Mouse (Mus musculus): ENCODE measurements around the gene Ssbp4. TPM values are rescaled to one million over a fixed set of nuclear protein-coding genes. Genes with fewer than 3 reads are reported as not detected.

The Ssbp4 gene
- polyA plus RNA-seq, 1 experiment from 2014 or later, result 83.7 TPM

DNA sequence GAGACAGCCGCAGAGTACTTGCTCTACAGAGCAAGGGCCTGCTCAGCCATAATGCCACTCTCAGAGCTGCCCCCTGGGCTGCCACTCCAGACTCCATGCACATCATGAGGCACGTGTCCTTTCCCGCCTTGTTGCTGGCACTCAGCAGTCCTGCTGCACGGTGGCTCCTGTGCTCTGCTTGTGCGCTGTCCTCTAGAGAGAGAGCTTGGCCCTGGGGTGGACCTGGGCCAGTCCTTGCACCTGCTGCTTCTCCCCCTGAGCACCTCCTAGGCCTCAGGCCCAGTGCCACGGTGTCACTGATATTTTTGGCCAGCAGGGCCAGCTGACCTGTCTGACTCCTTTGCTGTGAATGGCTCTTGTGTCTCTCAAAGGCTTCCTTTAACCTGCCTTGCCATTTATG, 37.7 kb downstream of the Ssbp4 start:
- ATAC-seq (ENCODE audit: insufficient number of reproducible peaks, insufficient read depth, low FRiP score, low read depth), result 0 out of 2 replicates have a peak, but pooled peaks have one; percentile 20
- Histone ChIP-seq H3K9me3 (ENCODE audit: control insufficient read depth, low read length) (no peaks in the 10 kb centered on the region), H3K9ac (ENCODE audit: low read length) (peak overlapping the region; percentile 18; the same call in 1 of the 2 replicates), H3K4me3 (ENCODE audit: control insufficient read depth in 1 of 2, insufficient read depth in 1 of 2, low read depth in 1 of 2, low read length in 2 of 2) (no peak overlapping the region), H3K27ac (replicated peaks in 1 of 2; ENCODE audit: control insufficient read depth in 1 of 2, insufficient read depth in 1 of 2, low read depth in 2 of 2, low read length in 2 of 2) (peak overlapping the region; percentile 63 to 73), H3K4me1 (ENCODE audit: control insufficient read depth in 2 of 2, insufficient read depth in 2 of 2, low read length in 2 of 2) (peaks cover 22 to 31% of the 10 kb centered on the region in 2 experiments), H3K36me3 (ENCODE audit: control insufficient read depth, insufficient read depth, low read length) (peaks cover 11% of the 10 kb centered on the region; the same call in 1 of the 2 replicates), H3K4me2 (ENCODE audit: low read length) (no peak overlapping the region), H3K27me3 (ENCODE audit: control insufficient read depth, insufficient read depth, low read length) (no peaks in the 10 kb centered on the region)
- 37% methylated on average over 6 of the region's 6 CpGs for WGBS

DNA sequence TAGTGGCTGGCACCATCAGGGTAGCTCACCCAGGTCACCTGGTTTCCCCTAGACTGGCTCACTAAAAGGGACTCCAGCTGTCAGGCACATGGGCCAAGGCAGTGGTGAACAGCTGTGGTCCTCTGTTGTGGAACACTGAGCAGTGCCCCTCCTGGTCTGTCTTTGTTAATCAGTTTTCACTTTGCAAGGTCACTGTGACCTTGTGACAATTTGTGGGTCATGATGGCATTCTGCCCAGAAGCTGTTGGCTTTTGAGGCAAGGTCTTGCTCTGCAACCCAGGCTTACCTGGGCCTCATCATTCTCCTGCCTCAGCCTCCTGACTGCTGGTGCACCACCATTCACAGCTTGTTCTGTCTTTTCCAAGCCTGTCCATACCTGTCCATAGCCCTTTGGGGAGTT, 38.3 kb downstream of the Ssbp4 start:
- Histone ChIP-seq H3K27me3 (ENCODE audit: control insufficient read depth, insufficient read depth, low read length) (no peaks in the 10 kb centered on the region), H3K27ac (replicated peaks in 1 of 2; ENCODE audit: control insufficient read depth in 1 of 2, insufficient read depth in 1 of 2, low read depth in 2 of 2, low read length in 2 of 2) (peak overlapping the region; percentile 63 to 73), H3K4me3 (ENCODE audit: control insufficient read depth in 1 of 2, insufficient read depth in 1 of 2, low read depth in 1 of 2, low read length in 2 of 2) (no peak overlapping the region), H3K36me3 (ENCODE audit: control insufficient read depth, insufficient read depth, low read length) (peaks cover 11% of the 10 kb centered on the region; the same call in 1 of the 2 replicates), H3K9me3 (ENCODE audit: control insufficient read depth, low read length) (no peaks in the 10 kb centered on the region), H3K9ac (ENCODE audit: low read length) (no peak overlapping the region), H3K4me1 (ENCODE audit: control insufficient read depth in 2 of 2, insufficient read depth in 2 of 2, low read length in 2 of 2) (peaks cover 26 to 37% of the 10 kb centered on the region in 2 experiments), H3K4me2 (ENCODE audit: low read length) (no peak overlapping the region)
- ATAC-seq (ENCODE audit: insufficient number of reproducible peaks, insufficient read depth, low FRiP score, low read depth), result no peak

DNA sequence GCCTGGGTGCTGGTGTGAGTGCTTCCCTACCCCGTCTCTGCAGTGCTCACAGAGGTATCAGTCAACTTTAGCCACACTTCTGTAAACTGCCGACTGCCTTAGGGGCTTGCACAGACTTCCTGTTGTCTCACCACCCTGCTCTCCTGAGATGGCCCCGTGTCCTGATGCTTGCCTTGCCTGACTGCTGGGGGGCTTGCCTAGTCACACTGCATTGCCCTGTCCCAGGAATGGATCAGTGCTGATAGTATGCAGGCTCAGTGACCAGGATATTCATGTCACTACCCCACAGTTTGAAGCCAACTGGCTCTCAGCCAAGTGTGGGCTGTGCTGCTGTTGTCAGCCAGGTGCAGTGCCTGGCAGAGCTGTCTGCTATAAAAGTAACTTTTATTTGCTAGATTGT, 43.1 kb downstream of the Ssbp4 start:
- 21% methylated on average over 3 of the region's 3 CpGs for WGBS
- peak overlapping the region in 1 of 2 experiments; percentile 50; a peak in 2 of 4 replicates for H3K27ac ChIP-seq (replicated peaks in 1 of 2; ENCODE audit: control insufficient read depth in 1 of 2, insufficient read depth in 1 of 2, low read depth in 2 of 2, low read length in 2 of 2)
- no peaks in the 10 kb centered on the region for H3K36me3 ChIP-seq (ENCODE audit: control insufficient read depth, insufficient read depth, low read length)
- H3K4me3 ChIP-seq (ENCODE audit: control insufficient read depth in 1 of 2, insufficient read depth in 1 of 2, low read depth in 1 of 2, low read length in 2 of 2), result no peak overlapping the region
- H3K4me2 ChIP-seq (ENCODE audit: low read length), result no peak overlapping the region
- H3K9ac ChIP-seq (ENCODE audit: low read length), result no peak overlapping the region
- H3K9me3 ChIP-seq (ENCODE audit: control insufficient read depth, low read length), result no peaks in the 10 kb centered on the region
- peak; percentile 43; the same call in 1 of the 2 replicates for ATAC-seq (ENCODE audit: insufficient number of reproducible peaks, insufficient read depth, low FRiP score, low read depth)
- peaks cover 50 to 61% of the 10 kb centered on the region in 2 experiments for H3K4me1 ChIP-seq (ENCODE audit: control insufficient read depth in 2 of 2, insufficient read depth in 2 of 2, low read length in 2 of 2)
- H3K27me3 ChIP-seq (ENCODE audit: control insufficient read depth, insufficient read depth, low read length), result no peaks in the 10 kb centered on the region

DNA sequence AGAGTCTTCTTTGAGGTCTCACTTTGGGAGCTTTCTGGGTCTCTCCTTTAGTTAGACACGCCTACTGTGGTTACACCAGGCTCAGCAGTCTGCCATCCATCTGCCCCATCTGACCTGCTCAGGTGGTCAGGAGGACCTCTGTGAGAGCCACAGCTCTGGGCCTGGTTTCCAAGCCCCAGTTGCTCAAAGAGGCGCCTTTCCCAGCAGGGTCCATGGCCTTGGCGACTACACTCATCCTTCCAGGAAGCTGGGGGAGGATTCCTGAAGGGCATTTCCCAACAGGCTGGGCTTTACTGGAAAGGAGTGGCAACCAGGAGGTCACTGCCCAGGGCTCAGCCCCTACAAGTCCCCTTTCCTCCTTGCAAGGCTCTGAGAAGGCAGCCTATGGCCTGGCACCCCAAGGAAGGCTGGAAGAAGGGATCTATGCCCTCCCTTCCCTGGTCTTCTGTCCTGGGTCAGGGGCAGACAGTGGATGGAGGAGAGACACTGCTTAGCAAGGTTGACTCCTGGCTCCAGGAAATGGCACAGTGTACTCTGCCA, 43.9 kb downstream of the Ssbp4 start:
- Histone ChIP-seq H3K27me3 (ENCODE audit: control insufficient read depth, insufficient read depth, low read length) (no peaks in the 10 kb centered on the region), H3K4me3 (ENCODE audit: control insufficient read depth in 1 of 2, insufficient read depth in 1 of 2, low read depth in 1 of 2, low read length in 2 of 2) (no peak overlapping the region), H3K4me2 (ENCODE audit: low read length) (no peak overlapping the region), H3K9ac (ENCODE audit: low read length) (no peak overlapping the region), H3K4me1 (ENCODE audit: control insufficient read depth in 2 of 2, insufficient read depth in 2 of 2, low read length in 2 of 2) (peaks cover 51 to 61% of the 10 kb centered on the region in 2 experiments), H3K36me3 (ENCODE audit: control insufficient read depth, insufficient read depth, low read length) (no peaks in the 10 kb centered on the region), H3K9me3 (ENCODE audit: control insufficient read depth, low read length) (no peaks in the 10 kb centered on the region), H3K27ac (replicated peaks in 1 of 2; ENCODE audit: control insufficient read depth in 1 of 2, insufficient read depth in 1 of 2, low read depth in 2 of 2, low read length in 2 of 2) (peak overlapping the region in 1 of 2 experiments; percentile 50; a peak in 2 of 4 replicates)
- WGBS, result 66% methylated on average over 3 of the region's 3 CpGs
- no peak for ATAC-seq (ENCODE audit: insufficient number of reproducible peaks, insufficient read depth, low FRiP score, low read depth)

DNA sequence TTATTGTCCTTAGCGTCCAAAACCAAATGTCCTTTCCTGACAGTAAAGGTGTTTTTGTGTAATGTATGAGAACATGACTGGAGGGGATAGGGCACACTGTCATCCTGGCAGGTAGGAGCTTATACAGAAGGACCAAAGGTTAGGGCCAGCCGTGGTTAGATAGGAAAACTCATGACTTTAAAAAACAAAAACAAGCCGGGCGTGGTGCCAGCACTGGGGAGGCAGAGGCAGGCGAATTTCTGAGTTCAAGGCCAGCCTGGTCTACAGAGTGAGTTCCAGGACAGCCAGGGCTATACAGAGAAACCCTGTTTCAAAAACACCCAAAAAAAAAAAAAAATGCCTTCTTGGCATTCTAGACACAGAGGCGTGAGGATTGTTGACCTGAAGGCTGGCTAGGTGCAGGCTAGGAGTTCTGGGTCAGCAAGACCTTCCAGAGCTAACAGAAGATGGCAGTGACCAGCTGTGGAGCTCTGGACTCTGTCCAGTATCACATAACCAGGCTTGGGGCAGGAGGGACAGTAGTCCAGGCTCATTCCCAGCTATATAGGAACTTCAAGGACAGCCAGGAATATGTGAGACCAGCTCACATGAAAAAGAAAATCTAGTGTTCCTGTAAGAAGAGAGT, 44.8 kb downstream of the Ssbp4 start:
- WGBS, result 85% methylated on average over 6 of the region's 6 CpGs
- Histone ChIP-seq H3K36me3 (ENCODE audit: control insufficient read depth, insufficient read depth, low read length) (peaks cover 3% of the 10 kb centered on the region; the same call in 1 of the 2 replicates), H3K27ac (replicated peaks in 1 of 2; ENCODE audit: control insufficient read depth in 1 of 2, insufficient read depth in 1 of 2, low read depth in 2 of 2, low read length in 2 of 2) (no peak overlapping the region), H3K9me3 (ENCODE audit: control insufficient read depth, low read length) (no peaks in the 10 kb centered on the region), H3K4me1 (ENCODE audit: control insufficient read depth in 2 of 2, insufficient read depth in 2 of 2, low read length in 2 of 2) (peaks cover 53 to 64% of the 10 kb centered on the region in 2 experiments), H3K4me3 (ENCODE audit: control insufficient read depth in 1 of 2, insufficient read depth in 1 of 2, low read depth in 1 of 2, low read length in 2 of 2) (no peak overlapping the region), H3K9ac (ENCODE audit: low read length) (no peak overlapping the region; the same call in 1 of the 2 replicates), H3K27me3 (ENCODE audit: control insufficient read depth, insufficient read depth, low read length) (no peaks in the 10 kb centered on the region), H3K4me2 (ENCODE audit: low read length) (no peak overlapping the region)
- ATAC-seq (ENCODE audit: insufficient number of reproducible peaks, insufficient read depth, low FRiP score, low read depth), result no peak

DNA sequence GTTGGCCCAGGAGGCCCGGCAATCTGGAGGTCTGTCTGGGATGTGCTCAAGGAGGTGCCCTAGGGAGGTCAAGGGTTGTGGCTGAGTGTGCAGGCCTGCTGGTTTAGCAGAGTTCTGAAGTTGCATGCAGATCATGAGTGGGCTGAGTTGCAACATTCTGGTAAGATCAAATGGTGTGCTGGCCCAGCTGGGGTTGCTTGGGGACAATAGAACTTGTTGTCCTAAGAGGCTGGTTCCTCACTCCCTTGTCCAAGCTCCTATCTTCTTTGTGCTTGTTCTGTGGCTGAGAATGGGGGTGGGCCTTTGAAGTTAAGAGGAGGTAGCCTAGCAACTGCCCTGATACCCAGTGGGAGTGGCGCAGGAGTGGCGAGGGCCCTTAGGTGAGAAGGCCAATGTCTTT, 45.9 kb downstream of the Ssbp4 start:
- Histone ChIP-seq H3K27me3 (ENCODE audit: control insufficient read depth, insufficient read depth, low read length) (no peaks in the 10 kb centered on the region), H3K36me3 (ENCODE audit: control insufficient read depth, insufficient read depth, low read length) (peaks cover 3% of the 10 kb centered on the region; the same call in 1 of the 2 replicates), H3K4me1 (ENCODE audit: control insufficient read depth in 2 of 2, insufficient read depth in 2 of 2, low read length in 2 of 2) (peaks cover 58 to 75% of the 10 kb centered on the region in 2 experiments), H3K27ac (replicated peaks in 1 of 2; ENCODE audit: control insufficient read depth in 1 of 2, insufficient read depth in 1 of 2, low read depth in 2 of 2, low read length in 2 of 2) (no peak overlapping the region), H3K9ac (ENCODE audit: low read length) (no peak overlapping the region), H3K4me2 (ENCODE audit: low read length) (no peak overlapping the region), H3K9me3 (ENCODE audit: control insufficient read depth, low read length) (no peaks in the 10 kb centered on the region), H3K4me3 (ENCODE audit: control insufficient read depth in 1 of 2, insufficient read depth in 1 of 2, low read depth in 1 of 2, low read length in 2 of 2) (no peak overlapping the region)
- ATAC-seq (ENCODE audit: insufficient number of reproducible peaks, insufficient read depth, low FRiP score, low read depth), result no peak
- 69% methylated on average over 3 of the region's 3 CpGs for WGBS

DNA sequence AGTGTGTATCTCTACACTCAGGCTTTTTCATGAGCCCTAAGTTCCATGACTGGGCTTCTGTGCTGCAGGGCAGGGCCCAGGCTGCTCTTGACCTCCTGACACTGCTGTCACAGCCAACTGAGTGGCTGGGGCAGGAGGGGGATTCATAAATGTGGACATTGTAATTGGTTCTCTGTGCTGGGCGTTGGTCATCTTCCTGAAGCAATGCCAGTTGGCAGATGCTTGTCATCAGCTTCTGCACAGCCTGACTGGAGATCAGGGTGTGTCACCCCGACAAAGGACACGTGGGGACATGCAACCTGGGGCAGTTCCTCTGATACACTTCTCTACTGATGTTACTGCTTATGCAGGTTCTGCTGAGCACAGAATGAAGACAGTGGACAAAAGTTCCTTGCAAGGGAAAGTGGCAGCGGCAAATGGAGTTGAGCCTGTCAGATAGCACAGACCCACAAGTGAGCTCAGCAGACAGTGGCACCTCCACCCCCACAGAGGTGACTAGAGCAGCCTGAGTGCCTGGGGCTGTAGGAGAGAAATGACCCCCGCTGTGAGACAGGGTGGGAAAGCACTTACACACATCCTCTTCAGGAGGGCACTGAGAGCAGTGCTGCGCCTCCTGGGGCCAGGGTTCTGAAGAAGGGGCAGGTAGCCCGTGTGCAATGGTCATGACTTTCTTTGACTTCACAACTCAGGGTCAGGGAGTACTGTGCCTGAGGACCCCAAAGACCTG, 46.7 kb downstream of the Ssbp4 start:
- WGBS, result 38% methylated on average over 7 of the region's 7 CpGs
- ATAC-seq (ENCODE audit: insufficient number of reproducible peaks, insufficient read depth, low FRiP score, low read depth), result no peak
- peak overlapping the region; percentile 32 to 67; a peak in 3 of 4 replicates for H3K27ac ChIP-seq (replicated peaks in 1 of 2; ENCODE audit: control insufficient read depth in 1 of 2, insufficient read depth in 1 of 2, low read depth in 2 of 2, low read length in 2 of 2)
- no peaks in the 10 kb centered on the region for H3K9me3 ChIP-seq (ENCODE audit: control insufficient read depth, low read length)
- peaks cover 58 to 77% of the 10 kb centered on the region in 2 experiments for H3K4me1 ChIP-seq (ENCODE audit: control insufficient read depth in 2 of 2, insufficient read depth in 2 of 2, low read length in 2 of 2)
- H3K36me3 ChIP-seq (ENCODE audit: control insufficient read depth, insufficient read depth, low read length), result peaks cover 7% of the 10 kb centered on the region; the same call in 1 of the 2 replicates
- H3K9ac ChIP-seq (ENCODE audit: low read length), result peak overlapping the region; percentile 39
- H3K4me2 ChIP-seq (ENCODE audit: low read length), result no peak overlapping the region
- H3K27me3 ChIP-seq (ENCODE audit: control insufficient read depth, insufficient read depth, low read length), result no peaks in the 10 kb centered on the region
- H3K4me3 ChIP-seq (ENCODE audit: control insufficient read depth in 1 of 2, insufficient read depth in 1 of 2, low read depth in 1 of 2, low read length in 2 of 2), result no peak overlapping the region

Measured in heart, embryonic 14.5 days (tissue).